Mouse (Mus musculus): ENCODE results near the gene Ttc7b.

GRCm38 (mm10) chr12:100379833-100380232 lies 140.8 kb downstream of the Ttc7b start:
- TF ChIP-seq POLR2A (IDR thresholded peaks at IDR 0.05; ENCODE audit: low read depth, low read length) (no peak), CTCF (IDR thresholded peaks at IDR 0.05; ENCODE audit: borderline replicate concordance, insufficient read depth, low read length) (no peak)

Data from embryonic fibroblast, embryonic 13.5 days (primary cell).